Mouse (Mus musculus) liver, postnatal 0 days (tissue): ENCODE results near the gene Ppie. TPM values are rescaled to one million over a fixed set of nuclear protein-coding genes. Genes with fewer than 3 reads are reported as not detected.

Source experiments
- ATAC-seq: fragments of 200-750 bp; cut with Nextera tagmentation; 2 replicates; pipeline ENCODE4 v1.8.0; 2017; ENCODE audit warnings: mild to moderate bottlenecking, moderate library complexity
- DNase-seq: peaks from one replicate; pipeline ENCODE4 v3.0.0-alpha.2; 2016
- H3K27ac ChIP-seq: fragments of 300-500 bp; sonication (generic); 2 replicates; pipeline ENCODE4 v1.5.1; 2014; ENCODE audit warnings: antibody characterized with exemption, moderate library complexity, mild to moderate bottlenecking, low read depth
- H3K27me3 ChIP-seq: fragments of 300-500 bp; sonication (generic); 2 replicates; pipeline ENCODE4 v1.6.1; 2014; ENCODE audit warnings: low read length, control low read depth, mixed read lengths; ENCODE audit not compliant: insufficient read depth
- H3K36me3 ChIP-seq: fragments of 300-500 bp; sonication (generic); replicated peaks from 2 replicates; pipeline ENCODE4 v1.6.1; 2014; ENCODE audit warnings: mild to moderate bottlenecking, control low read depth, low read length, moderate library complexity, mixed read lengths; ENCODE audit not compliant: insufficient read depth
- H3K4me1 ChIP-seq: fragments of 300-500 bp; sonication (generic); 2 replicates; pipeline ENCODE4 v1.6.1; 2014; ENCODE audit warnings: antibody characterized with exemption, mild to moderate bottlenecking, control low read depth; ENCODE audit not compliant: insufficient read depth
- H3K4me2 ChIP-seq: fragments of 300-500 bp; sonication (generic); 2 replicates; pipeline ENCODE4 v1.6.1; 2014; ENCODE audit warnings: low read depth, mild to moderate bottlenecking, low read length, moderate library complexity, mixed read lengths
- H3K4me3 ChIP-seq: fragments of 300-500 bp; sonication (generic); 2 replicates; pipeline ENCODE4 v1.5.1; 2014; ENCODE audit warnings: low read depth, low read length
- H3K9ac ChIP-seq: fragments of 300-500 bp; sonication (generic); replicated peaks from 2 replicates; pipeline ENCODE4 v1.6.1; 2014; ENCODE audit warnings: mild to moderate bottlenecking, moderate library complexity
- H3K9me3 ChIP-seq: fragments of 300-500 bp; sonication (generic); 2 replicates; pipeline ENCODE4 v1.6.1; 2016; ENCODE audit warnings: mild to moderate bottlenecking, control low read depth, low read length, mixed read lengths
- CTCF ChIP-seq: sonication (generic); IDR thresholded peaks from 2 replicates; pipeline ENCODE4 v1.5.1; 2016; ENCODE audit warnings: antibody characterized with exemption, low read depth
- EP300 ChIP-seq: IDR thresholded peaks from 2 replicates; pipeline ENCODE4 v1.6.1; 2016; ENCODE audit warnings: antibody characterized with exemption, low read depth, mild to moderate bottlenecking
- WGBS: fragments of 180-500 bp; shearing (Covaris S2); extraction: QIAGEN DNeasy Blood & Tissue Kit; methylation state at CpG from one replicate; pipeline ENCODE4 v1.1.7; 2014; ENCODE audit not compliant: insufficient replicate concordance; 5-methylcytosine and 5-hydroxymethylcytosine counted together
- polyA plus RNA-seq: library from polyadenylated mRNA; unstranded; fragments of >200 nt; fragmentation: Nextera tagmentation; extraction: Ambion mirVana; gene quantifications from 2 replicates; pipeline ENCODE4 v1.2.1, GENCODE M21; 2015

Gene Ppie
- polyA plus RNA-seq, 1 experiment from 2014 or later = 26.6 TPM

GRCm38 (mm10) chr4:123092621-123093020, 47.1 kb downstream of the Ppie start:
- Histone ChIP-seq H3K9me3 (no peaks in the 10 kb centered on the region), H3K4me3 (no peak overlapping the region), H3K36me3 (no peaks in the 10 kb centered on the region), H3K9ac (no peak overlapping the region), H3K4me2 (no peak overlapping the region), H3K27ac (peak overlapping the region; percentile 64; the same call in 1 of the 2 replicates), H3K27me3 (no peaks in the 10 kb centered on the region), H3K4me1 (no peaks in the 10 kb centered on the region; the same call in 1 of the 2 replicates)
- WGBS = 59% methylated on average over 5 of the region's 5 CpGs
- DNase-seq (no peak), ATAC-seq (peak; percentile 41)
- TF ChIP-seq EP300 (no peak), CTCF (no peak)

GRCm38 (mm10) chr4:123086381-123086780, 53.4 kb downstream of the Ppie start:
- Histone ChIP-seq H3K4me2 (no peak overlapping the region), H3K9ac (no peak overlapping the region), H3K4me3 (no peak overlapping the region), H3K27me3 (no peaks in the 10 kb centered on the region), H3K4me1 (no peaks in the 10 kb centered on the region), H3K9me3 (no peaks in the 10 kb centered on the region), H3K27ac (no peak overlapping the region), H3K36me3 (no peaks in the 10 kb centered on the region)
- WGBS = 83% methylated on average over 4 of the region's 4 CpGs
- TF ChIP-seq EP300 = no peak
- TF ChIP-seq CTCF = peak; percentile 19; the same call in 1 of the 2 replicates
- no peak for ATAC-seq
- DNase-seq = no peak

GRCm38 (mm10) chr4:123085290-123085689, 54.5 kb downstream of the Ppie start:
- Histone ChIP-seq H3K4me1 (no peaks in the 10 kb centered on the region), H3K36me3 (no peaks in the 10 kb centered on the region), H3K4me3 (no peak overlapping the region), H3K27me3 (no peaks in the 10 kb centered on the region), H3K27ac (no peak overlapping the region), H3K9me3 (no peaks in the 10 kb centered on the region), H3K4me2 (no peak overlapping the region), H3K9ac (no peak overlapping the region)
- ATAC-seq (no peak), DNase-seq (no peak)
- no peak for TF ChIP-seq CTCF
- no peak for TF ChIP-seq EP300
- WGBS = 72% methylated on average over 2 of the region's 2 CpGs

- H3K9ac ChIP-seq = no peak overlapping the region
- H3K4me1 ChIP-seq = no peaks in the 10 kb centered on the region
- no peaks in the 10 kb centered on the region for H3K27me3 ChIP-seq
- H3K36me3 ChIP-seq = no peaks in the 10 kb centered on the region
- WGBS = 54% methylated on average over 13 of the region's 13 CpGs
- H3K4me3 ChIP-seq = no peak overlapping the region
- no peaks in the 10 kb centered on the region for H3K9me3 ChIP-seq
- no peak overlapping the region for H3K4me2 ChIP-seq
- ATAC-seq (peak; percentile 20; the same call in 1 of the 2 replicates), DNase-seq (no peak)
- H3K27ac ChIP-seq = no peak overlapping the region
- TF ChIP-seq CTCF (no peak), EP300 (no peak)
These were observed 56.3 kb downstream of the Ppie start for GRCm38 (mm10) chr4:123083323-123083902.

GRCm38 (mm10) chr4:123082283-123083163, 57.2 kb downstream of the Ppie start:
- no peak overlapping the region for H3K4me3 ChIP-seq
- H3K27me3 ChIP-seq = no peaks in the 10 kb centered on the region
- DNase-seq = peak; percentile 68
- H3K9me3 ChIP-seq = no peaks in the 10 kb centered on the region
- no peak overlapping the region for H3K9ac ChIP-seq
- peak; percentile 63 for ATAC-seq
- H3K27ac ChIP-seq = no peak overlapping the region
- H3K4me1 ChIP-seq = no peaks in the 10 kb centered on the region
- WGBS = 74% methylated on average over 20 of the region's 20 CpGs
- H3K4me2 ChIP-seq = no peak overlapping the region
- TF ChIP-seq CTCF (peak; percentile 91), EP300 (no peak)
- H3K36me3 ChIP-seq = no peaks in the 10 kb centered on the region

GRCm38 (mm10) chr4:123080791-123081190, 59.0 kb downstream of the Ppie start:
- no peaks in the 10 kb centered on the region for H3K4me1 ChIP-seq
- peak; percentile 30 for DNase-seq
- 55% methylated on average over 13 of the region's 13 CpGs for WGBS
- ATAC-seq = 0 out of 2 replicates have a peak, but pooled peaks have one; percentile 16
- no peak overlapping the region for H3K4me2 ChIP-seq
- H3K4me3 ChIP-seq = no peak overlapping the region
- TF ChIP-seq CTCF = no peak
- TF ChIP-seq EP300 = no peak
- H3K27ac ChIP-seq = no peak overlapping the region
- no peaks in the 10 kb centered on the region for H3K9me3 ChIP-seq
- H3K27me3 ChIP-seq = no peaks in the 10 kb centered on the region
- no peak overlapping the region for H3K9ac ChIP-seq
- H3K36me3 ChIP-seq = no peaks in the 10 kb centered on the region
